Mouse (Mus musculus): ENCODE measurements around the gene Pld2. TPM values are rescaled to one million over a fixed set of nuclear protein-coding genes. Genes with fewer than 3 reads are reported as not detected.

Gene Pld2
- total RNA-seq (2014; rRNA removed) (33.7 and 40.5 TPM in 2 replicates), polyA plus RNA-seq (2015; fragmentation: Nextera tagmentation; extraction: Ambion mirVana) (8.4 and 11.6 TPM in 2 replicates)

GRCm38 (mm10) chr11:70539877-70540587, at the start of gene Pld2:
TSS of gene Pld2 (plus strand) at chr11:70540064.
- 4% methylated on average over 61 of the region's 65 CpGs for WGBS
- TF ChIP-seq CTCF (IDR thresholded peaks at IDR 0.05; ENCODE audit: low read depth), result peak; percentile 70
- Histone ChIP-seq H3K9me3 (ENCODE audit: low read length) (no peaks in the 10 kb centered on the region), H3K4me1 (ENCODE audit: insufficient read depth) (0 out of 2 replicates have a peak, but pooled peaks cover 5% of the 10 kb centered on the region), H3K4me2 (ENCODE audit: low read depth) (peak within 1 kb of the TSS; percentile 77), H3K36me3 (ENCODE audit: insufficient read depth) (no peaks in the 10 kb centered on the region; the same call in 1 of the 2 replicates), H3K9ac (peak within 1 kb of the TSS; percentile 68), H3K27me3 (ENCODE audit: insufficient read depth, low read length) (peaks cover 4% of the 10 kb centered on the region), H3K27ac (ENCODE audit: low read depth, low read length) (no peak within 1 kb of the TSS), H3K4me3 (ENCODE audit: low read depth, low read length) (peak within 1 kb of the TSS; percentile 62)
- ATAC-seq (peak; percentile 96), DNase-seq (peak; percentile 86)

DNA sequence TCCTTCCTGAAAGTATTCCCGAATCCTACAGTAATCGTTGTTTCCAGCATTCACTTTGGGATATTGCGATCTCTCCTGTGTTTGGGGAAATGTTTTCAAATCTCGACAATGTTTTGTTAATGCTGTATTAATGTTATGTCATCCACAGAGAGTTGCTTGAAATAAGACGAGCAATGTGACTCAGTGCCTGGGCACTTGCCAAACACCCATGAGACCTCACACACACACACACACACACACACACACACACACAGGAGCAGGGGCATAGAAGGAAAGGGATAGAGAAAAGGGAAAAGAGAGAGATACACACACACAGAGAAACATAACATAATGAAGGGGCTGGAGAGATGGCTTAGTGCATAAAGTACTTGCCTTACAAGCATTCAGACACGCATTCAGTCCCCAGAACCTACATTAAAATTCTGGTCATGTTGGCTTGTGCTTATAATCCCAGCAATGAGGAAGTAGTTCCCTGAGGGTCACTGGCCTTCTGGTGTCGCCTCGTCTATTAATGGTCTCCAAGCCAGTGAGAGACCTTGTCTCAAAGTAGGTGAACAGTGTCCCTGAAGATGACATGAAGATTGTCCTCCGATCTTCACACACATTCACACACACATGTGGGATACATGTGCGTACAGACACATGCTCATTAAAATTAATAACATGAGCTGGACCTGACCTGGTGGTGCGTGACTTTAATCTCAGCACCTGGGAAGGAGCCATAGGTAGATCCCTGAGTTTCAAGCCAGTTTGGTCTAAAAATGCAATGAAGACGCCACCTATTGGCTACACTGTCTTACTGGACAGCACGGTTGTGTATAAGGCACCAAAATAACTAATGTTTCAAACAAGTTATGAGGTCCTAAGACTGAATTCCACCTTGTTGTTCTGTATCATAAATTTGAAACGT, 40.0 kb upstream of the Pld2 start:
- no peaks in the 10 kb centered on the region for H3K36me3 ChIP-seq (ENCODE audit: insufficient read depth)
- no peak overlapping the region for H3K4me2 ChIP-seq (ENCODE audit: low read depth)
- no peak for ATAC-seq
- no peak overlapping the region for H3K4me3 ChIP-seq (ENCODE audit: low read depth, low read length)
- TF ChIP-seq CTCF (IDR thresholded peaks at IDR 0.05; ENCODE audit: low read depth), result peak; percentile 23; the same call in 1 of the 2 replicates
- no peaks in the 10 kb centered on the region; the same call in 1 of the 2 replicates for H3K27me3 ChIP-seq (ENCODE audit: insufficient read depth, low read length)
- DNase-seq, result no peak
- 66% methylated on average over 14 of the region's 14 CpGs for WGBS
- H3K9me3 ChIP-seq (ENCODE audit: low read length), result no peaks in the 10 kb centered on the region
- H3K27ac ChIP-seq (ENCODE audit: low read depth, low read length), result no peak overlapping the region
- no peaks in the 10 kb centered on the region for H3K4me1 ChIP-seq (ENCODE audit: insufficient read depth)
- no peak overlapping the region for H3K9ac ChIP-seq

DNA sequence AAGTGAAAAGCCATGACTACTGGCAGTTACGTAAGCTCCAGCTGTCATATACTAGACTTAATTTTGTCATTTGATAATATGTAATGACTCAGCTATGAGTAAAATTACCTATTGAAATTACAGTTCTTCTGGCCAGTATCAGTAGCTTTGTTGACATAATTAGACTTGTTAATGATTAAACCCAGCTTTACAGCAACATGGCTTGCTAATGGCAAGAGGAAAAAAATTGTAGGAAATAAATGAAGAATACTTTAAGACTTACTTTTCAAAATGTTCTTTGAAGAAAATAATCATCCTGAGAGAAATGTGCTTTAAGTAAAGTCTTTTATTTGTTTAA, 39.4 kb upstream of the Pld2 start:
- WGBS, result 94% methylated on average over 1 of the region's 1 CpGs
- H3K36me3 ChIP-seq (ENCODE audit: insufficient read depth), result no peaks in the 10 kb centered on the region
- no peak for DNase-seq
- H3K4me3 ChIP-seq (ENCODE audit: low read depth, low read length), result no peak overlapping the region
- no peak overlapping the region for H3K4me2 ChIP-seq (ENCODE audit: low read depth)
- no peak for TF ChIP-seq CTCF (IDR thresholded peaks at IDR 0.05; ENCODE audit: low read depth)
- no peak overlapping the region for H3K9ac ChIP-seq
- no peak for ATAC-seq
- H3K27ac ChIP-seq (ENCODE audit: low read depth, low read length), result no peak overlapping the region
- no peaks in the 10 kb centered on the region; the same call in 1 of the 2 replicates for H3K27me3 ChIP-seq (ENCODE audit: insufficient read depth, low read length)
- H3K9me3 ChIP-seq (ENCODE audit: low read length), result no peaks in the 10 kb centered on the region
- H3K4me1 ChIP-seq (ENCODE audit: insufficient read depth), result no peaks in the 10 kb centered on the region

DNA sequence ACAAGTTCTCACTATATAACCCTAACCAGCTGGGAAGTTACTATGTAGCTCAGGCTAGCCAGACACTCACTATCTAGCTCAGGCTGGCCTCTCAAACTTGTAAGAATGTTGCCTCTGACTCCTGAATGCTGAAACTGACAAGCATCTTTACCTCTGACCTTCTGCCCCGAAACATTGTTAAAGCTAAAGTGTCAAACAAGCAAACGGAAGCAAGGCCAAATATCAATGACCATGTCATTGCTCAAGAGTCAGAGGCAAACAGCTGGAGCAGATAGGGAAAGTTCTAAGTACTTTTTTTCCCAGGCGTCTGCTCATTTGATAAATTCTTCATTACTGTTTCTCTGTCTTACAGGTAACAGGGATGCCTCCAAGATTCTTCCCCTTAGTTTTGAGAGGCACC, 37.8 kb upstream of the Pld2 start:
- no peak for DNase-seq
- WGBS, result 72% methylated on average over 3 of the region's 3 CpGs

GRCm38 (mm10) chr11:70504970-70505369, 34.9 kb upstream of the Pld2 start, which contains the start of gene Tm4sf5:
TSS of gene Tm4sf5 (plus strand) at chr11:70505244.
- ATAC-seq, result no peak
- Histone ChIP-seq H3K4me3 (ENCODE audit: low read depth, low read length) (no peak within 1 kb of the TSS), H3K27ac (ENCODE audit: low read depth, low read length) (no peak within 1 kb of the TSS), H3K9me3 (ENCODE audit: low read length) (no peaks in the 10 kb centered on the region), H3K4me1 (ENCODE audit: insufficient read depth) (no peaks in the 10 kb centered on the region), H3K9ac (no peak within 1 kb of the TSS), H3K36me3 (ENCODE audit: insufficient read depth) (no peaks in the 10 kb centered on the region), H3K27me3 (ENCODE audit: insufficient read depth, low read length) (no peaks in the 10 kb centered on the region), H3K4me2 (ENCODE audit: low read depth) (no peak within 1 kb of the TSS)
- 83% methylated on average over 9 of the region's 9 CpGs for WGBS
- no peak for TF ChIP-seq CTCF (IDR thresholded peaks at IDR 0.05; ENCODE audit: low read depth)
- no peak for DNase-seq

More for the DNA sequence above, 37.8 kb upstream of the Pld2 start:
- ATAC-seq, result no peak
- no peak for TF ChIP-seq CTCF (IDR thresholded peaks at IDR 0.05; ENCODE audit: low read depth)
- Histone ChIP-seq H3K4me1 (ENCODE audit: insufficient read depth) (no peaks in the 10 kb centered on the region), H3K9ac (no peak overlapping the region), H3K36me3 (ENCODE audit: insufficient read depth) (no peaks in the 10 kb centered on the region), H3K27ac (ENCODE audit: low read depth, low read length) (no peak overlapping the region), H3K4me2 (ENCODE audit: low read depth) (no peak overlapping the region), H3K27me3 (ENCODE audit: insufficient read depth, low read length) (no peaks in the 10 kb centered on the region), H3K9me3 (ENCODE audit: low read length) (no peaks in the 10 kb centered on the region), H3K4me3 (ENCODE audit: low read depth, low read length) (no peak overlapping the region)

DNA sequence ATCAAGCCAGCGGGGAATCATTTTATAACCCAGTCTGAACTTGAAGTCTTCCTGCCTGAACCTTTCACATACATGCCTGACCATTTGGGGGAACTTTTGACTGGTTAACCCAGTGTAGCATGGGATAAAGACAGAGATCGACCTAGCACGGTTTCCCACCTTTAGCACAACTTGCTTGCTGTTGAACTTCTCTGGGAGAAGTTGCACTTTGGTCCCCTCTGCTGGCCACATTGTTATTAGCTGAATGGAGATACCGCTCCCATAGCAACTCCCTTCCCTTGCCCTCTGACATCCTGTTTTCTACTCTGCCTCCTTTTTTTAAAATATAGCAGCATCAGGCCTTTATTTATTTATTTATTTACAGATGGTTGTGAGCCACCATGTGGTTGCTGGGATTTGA, 33.5 kb upstream of the Pld2 start:
- H3K4me2 ChIP-seq (ENCODE audit: low read depth), result no peak overlapping the region
- peak; percentile 66 for TF ChIP-seq CTCF (IDR thresholded peaks at IDR 0.05; ENCODE audit: low read depth)
- DNase-seq (peak; percentile 57), ATAC-seq (no peak)
- no peaks in the 10 kb centered on the region for H3K27me3 ChIP-seq (ENCODE audit: insufficient read depth, low read length)
- no peaks in the 10 kb centered on the region for H3K4me1 ChIP-seq (ENCODE audit: insufficient read depth)
- no peak overlapping the region for H3K9ac ChIP-seq
- H3K9me3 ChIP-seq (ENCODE audit: low read length), result no peaks in the 10 kb centered on the region
- no peak overlapping the region for H3K4me3 ChIP-seq (ENCODE audit: low read depth, low read length)
- no peak overlapping the region for H3K27ac ChIP-seq (ENCODE audit: low read depth, low read length)
- 26% methylated on average over 4 of the region's 4 CpGs for WGBS
- no peaks in the 10 kb centered on the region for H3K36me3 ChIP-seq (ENCODE audit: insufficient read depth)

Data from forebrain, postnatal 0 days (tissue).